Mouse (Mus musculus) brain, embryonic 14.5 days (tissue): Measurements from ENCODE around the gene Nt5c3.

ENCODE experiments used
- CTCF ChIP-seq: fragments of 200-500 bp; IDR thresholded peaks from 2 replicates; pipeline ENCODE4 v1.5.1; 2012; ENCODE audit warnings: inconsistent platforms, mild to moderate bottlenecking, moderate library complexity, borderline replicate concordance; ENCODE audit not compliant: insufficient read depth, insufficient read length; ENCODE audit errors: extremely low read depth
- POLR2A ChIP-seq: fragments of 200-500 bp; IDR thresholded peaks from 2 replicates; pipeline ENCODE4 v1.6.1; 2012; ENCODE audit warnings: mild to moderate bottlenecking, inconsistent platforms, borderline replicate concordance; ENCODE audit not compliant: poor library complexity, insufficient read depth, insufficient read length, severe bottlenecking; ENCODE audit errors: extremely low read depth

DNA sequence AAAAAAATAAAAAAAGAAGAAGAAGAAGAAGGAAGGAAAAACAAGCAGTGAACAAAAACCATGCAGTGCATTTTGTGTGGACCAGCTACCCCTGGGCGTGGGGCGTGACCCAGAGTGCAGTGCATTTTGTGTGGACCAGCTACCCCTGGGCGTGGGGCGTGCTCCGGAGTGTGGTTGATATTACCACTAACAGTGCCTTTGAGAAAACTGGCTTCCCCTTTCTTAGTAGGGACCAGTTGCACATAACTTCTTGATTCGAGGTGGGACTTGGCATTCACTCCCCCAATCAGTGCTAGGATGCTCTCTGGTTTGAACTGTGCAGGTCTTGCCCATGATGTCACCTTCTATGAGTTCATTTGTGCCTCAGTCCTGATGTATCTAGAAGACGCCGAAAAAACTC lies 68.9 kb downstream of the Nt5c3 start:
- no peak for TF ChIP-seq CTCF
- TF ChIP-seq POLR2A, result no peak
